ENCODE assay signal across 8 mouse cellular contexts in genomic region chr10:115316313-115316712, GRCm38 (mm10). TPM values are rescaled to one million over a fixed set of nuclear protein-coding genes. Genes with fewer than 3 reads are reported as not detected.
DNase-seq lines count a peak whose midpoint lies in the region; ATAC-seq lines count a peak whose summit lies in the region.

No protein-coding gene starts in this region.

- no peaks in the 10 kb centered on the region for H3K9me3 ChIP-seq in liver, embryonic 11.5 days (ENCODE audit: control insufficient read depth, low read length)
- H3K9me3 ChIP-seq in hindbrain, embryonic 16.5 days (ENCODE audit: control insufficient read depth, low read length): no peaks in the 10 kb centered on the region
- H3K9me3 ChIP-seq in neural tube, embryonic 12.5 days: no peaks in the 10 kb centered on the region

- no peak overlapping the region for H3K9ac ChIP-seq in liver, embryonic 11.5 days (ENCODE audit: low read depth, low read length)
- peak overlapping the region; percentile 95; the same call in 1 of the 2 replicates for H3K9ac ChIP-seq in hindbrain, embryonic 16.5 days (ENCODE audit: low read depth, low read length)
- H3K9ac ChIP-seq in neural tube, embryonic 12.5 days: no peak overlapping the region

- DNase-seq in liver, embryonic 11.5 days (ENCODE audit: low spot score): no peak
- no peak for DNase-seq in liver
- DNase-seq in c-Kit-negative CD71-positive TER-119-positive erythroid progenitor cells, embryonic 14.5 days (ENCODE audit: low read depth, low spot score): peak; percentile 13
- DNase-seq in thymus, postnatal 36 days: no peak
- no peak for DNase-seq in cerebellum, adult 11-12 months

- H3K36me3 ChIP-seq in liver, embryonic 11.5 days (ENCODE audit: control insufficient read depth, insufficient read depth, low read length): no peaks in the 10 kb centered on the region
- H3K36me3 ChIP-seq in hindbrain, embryonic 16.5 days (ENCODE audit: control insufficient read depth, insufficient read depth, low read length): no peaks in the 10 kb centered on the region
- no peaks in the 10 kb centered on the region for H3K36me3 ChIP-seq in neural tube, embryonic 12.5 days

- peak overlapping the region; percentile 70 for H3K4me2 ChIP-seq in liver, embryonic 11.5 days
- H3K4me2 ChIP-seq in hindbrain, embryonic 16.5 days (ENCODE audit: low read length): peak overlapping the region; percentile 74
- H3K4me2 ChIP-seq in neural tube, embryonic 12.5 days (replicated peaks): peak overlapping the region; percentile 80

- peaks cover 21% of the 10 kb centered on the region for H3K4me1 ChIP-seq in liver, embryonic 11.5 days (replicated peaks; ENCODE audit: control insufficient read depth, insufficient read depth, low read length)
- H3K4me1 ChIP-seq in hindbrain, embryonic 16.5 days (ENCODE audit: control insufficient read depth, insufficient read depth, low read depth, low read length): peaks cover 23% of the 10 kb centered on the region
- H3K4me1 ChIP-seq in neural tube, embryonic 12.5 days: peaks cover 22% of the 10 kb centered on the region

- no peaks in the 10 kb centered on the region for H3K27me3 ChIP-seq in liver, embryonic 11.5 days (replicated peaks; ENCODE audit: control insufficient read depth, insufficient read depth, low read length)
- H3K27me3 ChIP-seq in hindbrain, embryonic 16.5 days (replicated peaks; ENCODE audit: control insufficient read depth, insufficient read depth, low read length): no peaks in the 10 kb centered on the region
- H3K27me3 ChIP-seq in neural tube, embryonic 12.5 days (replicated peaks): no peaks in the 10 kb centered on the region

- peak overlapping the region; percentile 75 for H3K4me3 ChIP-seq in liver, embryonic 11.5 days (ENCODE audit: low read depth, low read length)
- peak overlapping the region; percentile 76 for H3K4me3 ChIP-seq in hindbrain, embryonic 16.5 days (ENCODE audit: low read length)
- peak overlapping the region; percentile 88; the same call in 1 of the 2 replicates for H3K4me3 ChIP-seq in neural tube, embryonic 12.5 days

- WGBS in liver, embryonic 11.5 days: 41% methylated on average over 11 of the region's 11 CpGs
- WGBS in hindbrain, embryonic 16.5 days: 56% methylated on average over 11 of the region's 11 CpGs
- WGBS in neural tube, embryonic 12.5 days: 65% methylated on average over 11 of the region's 11 CpGs

- H3K27ac ChIP-seq in liver, embryonic 11.5 days (ENCODE audit: low read depth, low read length): no peak overlapping the region; the same call in 1 of the 2 replicates
- H3K27ac ChIP-seq in hindbrain, embryonic 16.5 days (ENCODE audit: low read depth, low read length): peak overlapping the region; percentile 93
- no peak overlapping the region for H3K27ac ChIP-seq in neural tube, embryonic 12.5 days

- ATAC-seq in liver, embryonic 11.5 days (replicated peaks; ENCODE audit: low FRiP score): no peak
- no peak for ATAC-seq in hindbrain, embryonic 16.5 days
- ATAC-seq in neural tube, embryonic 12.5 days (ENCODE audit: low FRiP score, low read depth): no peak
- no peak for ATAC-seq in erythroid progenitor cell, adult 5-6 weeks (replicated peaks; ENCODE audit: low FRiP score, poor library complexity, severe bottlenecking)

RNA-seq across cellular contexts. Expression of gene Rab21, which starts 0.9 kb away (rescaled TPM):
- polyA plus RNA-seq in liver, embryonic 11.5 days (2014; fragmentation: Nextera tagmentation; extraction: Ambion mirVana): 5.1 and 5.3 TPM in 2 replicates
- 7.0 TPM in 2 replicates for polyA plus RNA-seq in hindbrain, embryonic 16.5 days (2015; fragmentation: Nextera tagmentation; extraction: Ambion mirVana)
- polyA plus RNA-seq in neural tube, embryonic 12.5 days (2016; fragmentation: Nextera tagmentation; extraction: Ambion mirVana): 15.0 and 15.9 TPM in 2 replicates
- total RNA-seq in erythroid progenitor cell, adult 5-6 weeks (2015; ENCODE audit: low replicate concordance): 25.2 and 45.0 TPM in 2 replicates
- total RNA-seq in erythroid progenitor cell, adult 5-6 weeks (2017; ENCODE audit: low replicate concordance): 15.8 and 22.5 TPM in 2 replicates

RNA-seq across cellular contexts. Expression of gene Tmem19, which starts 46.0 kb away (rescaled TPM):
- polyA plus RNA-seq in liver, embryonic 11.5 days (2014; fragmentation: Nextera tagmentation; extraction: Ambion mirVana): 21.2 and 22.8 TPM in 2 replicates
- 34.0 and 34.1 TPM in 2 replicates for polyA plus RNA-seq in hindbrain, embryonic 16.5 days (2015; fragmentation: Nextera tagmentation; extraction: Ambion mirVana)
- polyA plus RNA-seq in neural tube, embryonic 12.5 days (2016; fragmentation: Nextera tagmentation; extraction: Ambion mirVana): 42.5 and 43.8 TPM in 2 replicates
- total RNA-seq in erythroid progenitor cell, adult 5-6 weeks (2015; ENCODE audit: low replicate concordance): 12.6 and 18.0 TPM in 2 replicates
- total RNA-seq in erythroid progenitor cell, adult 5-6 weeks (2017; ENCODE audit: low replicate concordance): 6.8 and 27.8 TPM in 2 replicates
